Mouse (Mus musculus) mesoderm, embryonic 11.5 days (tissue): Measurements from ENCODE around the gene 2810408A11Rik.

Source experiments
- DNase-seq: peaks from one replicate; pipeline ENCODE4 v3.0.0-alpha.2; 2012; ENCODE audit warnings: low read depth, low spot score

2810408A11Rik gene

DNA sequence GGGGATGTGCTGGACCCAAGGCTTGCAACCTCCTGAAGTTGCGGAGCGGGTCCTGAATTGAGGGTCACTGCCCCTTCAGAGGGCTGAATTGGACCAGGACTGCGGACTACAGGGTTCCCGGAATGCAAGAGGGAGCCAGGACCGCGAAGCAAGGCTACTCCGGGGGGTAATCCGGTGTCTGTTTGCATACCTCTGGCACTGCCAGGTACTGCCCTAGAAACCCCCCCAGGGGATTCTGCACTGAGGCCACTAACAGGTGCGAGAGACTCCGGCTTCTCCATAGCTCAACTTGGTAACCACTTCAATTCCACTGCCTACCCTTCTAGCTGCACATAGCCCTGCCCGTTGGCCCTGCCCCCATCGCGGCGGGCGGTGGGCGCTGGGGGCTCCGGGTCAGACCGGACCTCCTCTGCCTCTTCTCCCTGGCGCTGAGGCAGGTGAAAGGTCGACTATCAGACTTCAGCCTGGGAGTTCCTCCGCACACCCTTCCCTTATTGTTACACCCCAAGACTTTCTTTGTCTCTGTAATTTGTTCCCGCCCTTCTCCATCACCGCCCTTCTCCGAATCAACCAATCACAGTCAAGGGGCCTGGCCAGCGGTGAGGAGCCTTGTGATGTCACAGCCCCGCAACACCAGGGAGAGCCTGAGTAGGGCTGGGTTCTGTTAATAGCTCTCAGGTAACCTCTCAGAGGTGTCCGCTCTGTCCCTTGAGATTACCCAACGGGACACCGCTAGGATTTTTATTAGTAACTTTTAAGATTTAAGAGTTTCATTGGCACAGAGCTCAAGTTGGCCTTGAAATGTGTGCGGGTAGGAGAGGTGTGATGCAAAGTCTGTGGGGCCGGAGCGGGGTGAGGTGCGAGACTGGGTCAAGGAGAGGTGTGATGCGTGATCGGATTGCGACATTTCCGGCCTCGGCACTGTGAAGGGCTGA, at the start of gene 2810408A11Rik, which contains the start of gene Neurl4:
2810408A11Rik (minus strand) TSS at position 517 of the 935 bp plus-strand sequence.
Neurl4 (plus strand) TSS at position 602 of the 935 bp plus-strand sequence.
- DNase-seq: peak; percentile 97

DNA sequence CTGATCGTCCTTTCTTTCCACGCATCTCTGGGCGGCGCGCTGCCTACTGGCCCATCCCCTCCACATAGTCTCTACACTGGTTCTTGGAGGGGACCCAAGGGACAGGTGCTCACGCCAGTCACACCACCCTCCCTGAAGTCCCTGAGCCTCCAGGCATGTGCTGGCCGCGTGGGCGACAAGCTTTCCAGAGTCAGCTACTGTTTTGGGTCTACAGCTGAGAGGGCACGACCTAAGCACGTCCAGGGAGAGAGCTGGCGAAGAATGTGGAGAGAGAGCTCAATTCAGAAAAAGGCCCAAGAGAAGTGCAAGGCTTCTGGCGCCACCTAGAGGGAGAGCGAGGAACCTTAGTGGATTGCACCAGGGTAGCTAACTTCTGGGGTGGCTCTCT, 48.0 kb upstream of the 2810408A11Rik start:
- peak; percentile 93 for DNase-seq

DNA sequence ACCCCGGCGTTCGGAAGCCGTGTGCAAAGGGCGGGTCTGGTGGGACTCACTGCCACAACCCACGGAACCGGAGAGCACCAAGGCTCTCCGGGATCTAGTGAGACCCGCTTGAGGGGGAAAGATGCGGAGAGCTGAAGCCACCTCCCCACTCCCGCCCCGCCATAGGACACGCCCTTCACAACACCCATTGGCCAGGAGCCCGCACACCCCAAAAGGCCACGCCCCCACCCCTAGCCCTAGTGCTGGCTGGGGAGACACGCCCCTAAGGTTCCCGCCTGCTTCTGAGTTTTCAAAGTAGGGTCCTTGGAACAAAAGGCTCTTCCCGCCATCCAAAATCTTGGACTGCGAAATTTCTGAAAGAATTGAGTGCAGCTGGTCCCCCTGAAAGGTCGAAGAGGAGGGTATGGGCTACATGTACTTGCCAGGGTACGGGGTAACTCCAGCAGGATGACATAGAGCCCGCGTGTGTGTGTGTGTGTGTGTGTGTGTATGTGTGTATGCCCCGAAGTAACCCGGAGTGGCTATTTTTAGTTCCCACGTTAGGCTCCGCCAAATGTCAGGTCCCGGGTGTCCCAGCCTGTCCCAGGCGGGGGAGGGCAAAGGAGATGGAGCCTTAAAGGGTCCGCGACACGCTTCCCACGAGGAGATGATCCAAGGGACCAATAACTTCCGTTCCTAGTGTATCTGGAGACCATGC, 47.4 kb upstream of the 2810408A11Rik start, which contains the start of gene Slc2a4:
Slc2a4 (minus strand) TSS at position 123 of the 697 bp plus-strand sequence.
- peak; percentile 97 for DNase-seq

DNA sequence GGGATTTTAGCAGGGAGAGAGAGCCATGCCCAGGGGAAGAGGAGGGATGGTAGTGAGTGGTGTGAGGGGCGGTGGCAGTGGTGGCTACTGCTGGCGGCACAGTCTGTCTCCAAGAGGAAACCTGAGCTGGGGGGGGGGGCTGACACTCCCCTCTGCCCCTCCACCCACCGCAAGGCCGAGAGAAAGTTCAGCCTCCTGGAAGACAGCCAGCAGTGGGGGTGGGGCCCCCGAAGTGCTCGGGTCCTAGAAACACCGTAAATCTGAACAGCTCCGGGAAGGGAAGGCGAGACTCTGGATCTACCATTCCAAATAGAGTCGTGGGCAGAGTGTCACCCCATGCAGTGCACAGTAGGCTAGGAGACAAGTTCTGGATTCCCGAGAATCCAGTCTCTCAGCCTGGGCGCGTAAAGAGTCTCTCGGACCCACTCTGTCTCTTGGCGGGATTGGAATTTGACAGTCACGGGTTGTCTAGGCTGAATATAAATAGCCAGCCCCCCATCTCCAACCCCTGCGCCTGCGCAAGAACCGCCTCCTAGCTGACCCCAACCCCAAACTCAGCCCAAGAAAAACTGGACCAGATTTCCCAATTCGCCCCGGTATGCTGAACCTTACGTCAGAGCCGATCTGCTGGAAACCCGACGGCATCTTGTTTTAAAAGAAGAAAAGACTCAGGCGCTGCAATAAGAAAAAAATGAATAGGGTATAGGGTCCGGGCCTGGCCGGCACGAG, 46.7 kb upstream of the 2810408A11Rik start:
- DNase-seq: peak; percentile 77

DNA sequence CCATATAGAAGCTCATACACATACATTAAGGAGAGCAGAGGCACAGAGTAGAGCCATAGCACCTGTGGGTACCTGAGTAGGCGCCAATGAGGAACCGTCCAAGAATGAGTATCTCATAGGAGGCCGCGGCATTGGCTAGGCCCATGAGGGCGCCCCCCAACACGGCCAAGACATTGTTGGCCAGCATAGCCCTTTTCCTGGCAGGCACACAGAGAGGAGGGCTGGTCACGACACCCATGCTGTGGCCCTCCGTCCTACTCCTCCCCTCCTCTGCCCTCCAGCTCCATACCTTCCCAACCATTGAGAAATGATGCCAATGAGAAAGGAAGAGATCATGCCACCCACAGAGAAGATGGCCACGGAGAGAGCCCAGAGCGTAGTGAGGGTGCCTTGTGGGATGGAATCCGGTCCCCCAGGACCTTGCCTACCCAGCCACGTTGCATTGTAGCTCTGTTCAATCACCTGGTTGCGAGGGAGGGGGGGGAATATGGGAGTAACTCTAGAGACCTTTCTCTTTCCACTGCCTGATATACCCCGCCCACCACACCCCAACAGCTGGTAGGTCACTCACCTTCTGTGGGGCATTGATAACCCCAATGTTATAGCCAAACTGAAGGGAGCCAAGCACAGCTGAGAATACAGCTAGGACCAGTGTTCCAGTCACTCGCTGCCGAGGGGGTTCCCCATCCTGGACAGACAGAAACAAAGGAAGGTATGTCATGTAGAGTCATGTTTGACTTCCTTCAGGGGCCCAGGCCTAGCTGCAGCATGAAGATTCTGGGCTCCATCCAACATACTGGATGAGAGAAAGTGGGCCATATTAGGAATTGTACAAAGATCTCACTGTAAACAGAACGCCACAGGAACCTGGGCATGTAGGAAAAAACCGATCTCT, 45.5 kb upstream of the 2810408A11Rik start:
- no peak for DNase-seq

DNA sequence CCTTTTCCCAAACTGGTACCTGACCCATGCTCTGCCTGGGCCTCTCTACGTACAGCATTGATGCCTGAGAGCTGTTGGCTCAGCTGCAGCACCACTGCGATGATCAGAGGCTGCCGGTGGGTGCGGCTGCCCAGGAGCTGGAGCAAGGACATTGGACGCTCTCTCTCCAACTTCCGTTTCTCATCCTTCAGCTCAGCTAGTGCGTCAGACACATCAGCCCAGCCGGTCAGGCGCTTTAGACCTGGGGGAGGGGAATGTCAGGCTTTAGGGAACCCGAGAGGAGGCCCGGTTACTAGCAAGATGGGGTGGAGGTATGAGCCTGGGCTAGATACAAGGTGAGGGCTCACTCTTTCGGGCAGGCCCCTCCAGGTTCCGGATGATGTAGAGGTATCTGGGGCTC, 44.4 kb upstream of the 2810408A11Rik start:
- DNase-seq: no peak

DNA sequence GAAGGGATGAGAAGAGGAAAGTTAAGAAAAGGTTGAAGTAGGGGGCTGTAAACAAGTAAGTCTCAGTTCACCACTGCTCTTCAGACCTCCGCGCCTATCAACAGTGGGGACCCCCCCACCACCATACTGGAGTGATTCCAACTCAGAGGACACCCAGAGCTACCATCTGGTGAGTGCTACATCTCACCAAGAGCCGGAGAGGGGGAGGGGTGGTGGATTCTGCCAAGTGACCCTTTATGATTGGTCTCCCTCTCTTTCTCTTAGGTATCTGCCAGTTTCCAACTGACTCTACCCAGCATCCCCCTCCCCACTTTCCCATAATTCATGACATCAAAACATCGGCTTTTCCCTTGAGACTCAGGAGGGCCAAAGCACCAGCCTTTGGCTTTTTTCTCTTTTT, 40.2 kb upstream of the 2810408A11Rik start:
- no peak for DNase-seq

DNA sequence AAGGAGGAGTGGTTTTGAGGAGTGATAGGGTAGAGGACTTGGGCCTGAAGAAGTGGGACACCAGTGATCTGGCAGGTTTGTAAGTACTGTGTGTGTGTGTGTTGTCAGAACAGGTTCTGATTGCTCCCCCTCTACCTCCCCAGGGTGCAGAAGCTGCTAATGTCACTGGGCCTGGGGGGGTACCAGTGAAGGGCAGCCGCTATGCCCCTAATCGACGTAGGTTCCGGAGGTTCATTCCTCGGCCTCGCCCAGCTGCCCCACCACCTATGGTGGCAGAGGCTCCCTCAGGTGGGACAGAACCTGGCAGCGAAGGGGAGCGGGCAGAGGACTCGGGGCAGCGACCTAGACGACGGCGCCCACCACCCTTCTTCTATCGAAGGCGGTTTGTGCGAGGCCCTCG, 38.9 kb upstream of the 2810408A11Rik start:
- no peak for DNase-seq

DNA sequence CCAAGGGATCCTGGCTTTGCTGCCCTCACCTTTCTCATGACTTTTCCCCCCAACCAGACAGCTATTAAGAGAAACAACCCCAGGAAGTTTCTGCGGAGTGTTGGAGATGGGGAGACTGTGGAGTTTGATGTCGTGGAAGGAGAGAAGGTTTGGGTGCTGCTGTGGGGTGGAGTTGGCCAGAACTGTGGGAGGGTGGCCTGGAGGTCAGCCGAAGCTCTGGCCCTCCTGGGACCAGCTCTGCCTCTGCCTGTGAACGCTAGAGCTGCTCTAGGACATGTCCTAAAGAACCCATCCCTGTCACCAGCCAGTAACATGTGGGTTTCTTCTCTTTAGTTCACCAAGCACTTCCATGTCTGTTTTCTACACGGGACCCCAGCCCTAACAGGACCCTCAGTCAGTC, 38.4 kb upstream of the 2810408A11Rik start:
- no peak for DNase-seq

DNA sequence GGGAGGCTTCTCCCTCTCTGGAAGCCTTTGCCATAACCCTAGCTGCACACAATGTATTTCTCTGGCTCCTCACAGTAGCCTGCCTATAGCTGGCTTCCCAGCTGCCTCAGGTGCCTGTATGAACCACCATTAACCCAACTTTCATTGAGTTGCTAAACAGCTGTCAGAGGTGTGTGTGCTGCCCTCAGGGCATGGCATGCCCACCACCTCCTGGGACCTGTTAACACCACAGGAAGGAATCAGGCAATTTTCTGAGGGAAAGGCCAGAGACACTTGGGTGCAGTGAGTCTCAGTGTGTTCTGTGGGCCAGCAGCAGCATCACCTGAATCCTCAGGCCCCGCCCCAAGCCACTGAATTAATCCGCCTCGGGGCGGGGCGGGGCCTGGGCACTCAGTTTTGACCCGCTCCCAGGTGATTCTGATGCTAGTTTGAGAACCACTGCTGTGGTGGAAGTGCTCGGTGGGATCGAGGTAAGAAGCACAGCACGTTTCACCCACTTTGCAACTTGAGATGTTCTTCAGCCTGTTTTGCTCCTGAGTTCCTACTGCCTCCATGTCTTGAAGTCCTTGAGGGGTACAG, 37.7 kb upstream of the 2810408A11Rik start:
- no peak for DNase-seq

DNA sequence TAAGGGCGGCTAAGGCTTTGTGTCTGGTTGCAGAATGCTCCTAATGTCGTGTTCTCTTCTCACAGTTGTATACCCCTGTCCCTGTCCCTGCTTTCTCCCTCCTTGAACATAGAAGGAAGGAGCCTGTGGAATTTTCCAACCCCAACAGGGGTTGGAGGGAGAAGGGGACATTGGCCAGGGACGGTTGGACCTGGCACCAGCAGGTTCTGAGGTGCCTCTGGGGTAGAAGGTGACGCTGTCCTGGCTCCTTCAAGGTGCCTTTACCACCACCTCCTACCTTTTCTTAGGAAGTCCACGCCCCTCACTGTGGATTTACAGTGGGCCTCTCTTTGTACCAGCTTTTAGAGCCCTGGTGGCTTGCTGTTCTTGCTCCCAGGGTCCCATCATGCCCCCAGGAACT, 37.0 kb upstream of the 2810408A11Rik start:
- DNase-seq: no peak

DNA sequence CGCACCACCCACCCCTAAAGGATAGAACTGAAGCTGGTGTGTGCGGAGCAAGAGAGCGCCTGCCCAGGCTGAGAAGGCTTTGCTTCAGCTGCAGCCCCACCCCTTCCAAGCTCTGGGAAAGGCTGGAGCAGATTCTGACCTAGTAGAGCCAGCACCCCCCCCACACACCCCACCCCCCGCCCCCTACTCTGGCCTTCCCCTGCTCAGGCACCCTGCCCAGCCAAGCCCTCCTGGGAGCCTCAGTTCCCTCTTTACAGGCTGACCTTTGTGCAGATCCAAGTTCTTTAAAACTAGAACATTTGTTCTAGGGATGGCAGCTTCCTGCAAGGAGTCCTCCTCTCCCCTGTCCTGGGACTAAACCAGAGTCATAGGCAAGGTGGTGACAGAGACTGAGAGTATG, 36.6 kb upstream of the 2810408A11Rik start:
- no peak for DNase-seq

DNA sequence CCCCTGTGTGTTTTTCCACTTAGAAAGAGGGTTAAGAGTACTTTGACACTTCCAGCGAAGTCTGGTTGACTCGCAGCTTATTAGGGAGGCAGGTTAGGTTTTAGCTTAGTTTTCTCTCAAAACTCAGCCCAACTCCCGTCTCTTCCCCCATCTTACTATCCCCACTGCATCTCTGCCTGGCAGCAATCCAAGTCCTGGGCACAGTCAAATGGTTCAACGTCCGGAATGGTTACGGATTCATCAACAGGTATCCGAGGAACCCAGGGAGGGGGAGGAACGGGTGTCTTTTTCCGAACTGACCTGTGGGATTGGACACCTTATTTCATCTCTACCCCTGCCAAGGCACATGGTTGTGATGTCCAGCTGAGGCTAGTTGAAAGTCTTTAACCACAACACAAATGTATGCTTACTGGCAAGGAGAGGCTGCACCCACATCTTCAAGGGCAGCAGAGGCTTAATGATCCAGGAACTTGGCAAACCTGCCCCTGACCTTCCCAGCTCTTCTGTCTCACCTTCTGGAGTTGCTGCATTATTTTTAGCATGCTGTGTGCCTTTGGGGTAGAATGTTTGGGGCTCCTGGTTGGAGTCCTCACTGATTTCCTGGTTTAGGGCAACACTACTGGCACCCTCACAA, 36.0 kb upstream of the 2810408A11Rik start:
- no peak for DNase-seq

DNA sequence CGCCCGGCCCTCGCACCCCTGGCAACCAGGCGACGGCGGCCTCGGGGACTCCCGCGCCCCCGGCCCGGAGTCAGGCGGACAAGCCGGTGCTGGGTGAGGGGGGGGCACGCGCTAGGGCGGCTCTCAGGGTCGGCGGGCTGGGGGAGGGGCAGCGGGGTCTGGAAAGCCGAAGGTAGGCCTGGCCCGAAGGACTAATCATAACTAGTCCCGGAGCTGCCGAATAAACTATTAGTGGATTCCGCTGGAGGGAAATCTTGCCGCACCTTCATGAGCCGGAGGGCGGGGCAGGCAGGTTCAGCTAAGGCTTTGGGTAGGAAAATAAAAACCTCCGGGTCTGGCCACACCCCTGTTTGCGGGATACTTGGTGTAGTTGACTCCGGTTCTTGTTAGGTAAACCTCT, 35.4 kb upstream of the 2810408A11Rik start:
- DNase-seq: no peak

DNA sequence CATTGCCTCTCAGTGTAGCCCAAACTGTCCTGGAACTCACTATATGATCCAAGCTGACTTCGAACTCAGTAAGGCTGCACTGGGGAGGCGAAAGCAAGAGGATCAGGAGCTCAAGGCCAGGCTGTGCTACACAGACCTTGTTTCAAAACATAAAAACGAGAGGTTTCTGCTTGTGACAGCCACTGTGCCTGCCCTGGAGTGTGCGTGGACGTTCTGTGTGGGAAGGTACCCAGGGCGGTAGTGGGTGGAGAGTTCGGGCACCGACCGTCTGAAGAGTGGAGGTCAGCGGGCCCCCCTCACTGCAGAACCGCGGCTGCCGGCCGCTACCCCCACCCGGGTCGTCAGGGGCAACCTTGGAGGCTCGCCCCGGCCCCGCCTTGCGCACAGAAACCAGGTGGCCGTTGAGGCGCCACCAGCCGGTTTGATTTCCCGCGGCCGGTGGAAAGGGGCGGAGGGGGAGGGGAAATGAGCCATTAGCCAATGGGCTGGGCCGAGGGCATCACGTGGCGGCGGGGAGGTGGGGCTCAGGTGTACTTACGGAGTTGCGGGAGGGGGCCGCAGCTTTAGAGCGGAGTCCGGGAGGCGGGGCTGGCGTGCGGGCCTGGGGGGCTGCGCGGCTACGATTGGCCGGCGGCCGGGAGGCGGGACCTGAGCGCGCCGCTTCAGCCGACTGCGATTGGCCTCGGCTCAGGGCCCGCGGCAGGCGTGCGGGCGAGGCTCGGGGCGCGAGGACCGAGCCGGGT, 34.5 kb upstream of the 2810408A11Rik start, which contains the start of gene Ybx2:
Ybx2 (plus strand) TSS at position 660 of the 743 bp plus-strand sequence.
- peak; percentile 91 for DNase-seq

DNA sequence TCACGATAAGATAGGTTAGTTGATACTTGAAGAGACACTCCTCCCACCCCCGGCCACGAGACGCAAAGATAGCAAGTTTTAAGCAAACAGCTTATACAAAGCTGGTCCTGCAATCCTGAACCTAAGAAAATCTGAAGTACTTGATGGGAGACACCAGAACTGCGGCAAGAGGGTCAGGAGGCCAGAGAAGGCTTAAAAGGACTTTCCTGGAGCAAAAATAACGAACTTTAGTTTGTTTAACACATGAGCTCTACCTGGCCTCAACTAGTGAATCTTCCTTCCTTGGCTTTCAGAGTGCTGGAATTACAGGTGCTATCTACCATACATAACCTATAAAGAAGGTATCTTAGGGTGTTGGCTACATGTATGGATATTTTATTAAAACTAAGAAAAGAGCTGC, 33.9 kb upstream of the 2810408A11Rik start:
- DNase-seq: no peak

DNA sequence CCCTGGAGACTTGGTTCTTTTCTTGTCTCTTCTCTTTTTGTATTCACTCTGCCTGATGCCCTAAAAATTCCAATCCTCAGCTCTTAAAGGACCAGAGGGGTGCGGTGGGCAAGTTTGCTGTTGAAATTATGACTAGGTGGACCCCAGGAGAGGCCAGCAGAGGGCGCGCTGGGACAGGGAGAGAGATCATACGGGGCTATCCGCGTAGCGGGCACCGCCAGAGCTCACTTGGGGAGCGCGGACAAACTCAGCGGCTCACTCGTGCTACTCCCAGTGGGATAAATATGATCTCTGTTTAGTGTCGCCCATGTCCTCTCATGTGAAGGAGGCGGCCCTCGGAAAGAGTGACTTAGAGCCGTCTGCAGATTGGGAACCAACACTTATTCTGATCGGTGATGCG, 33.4 kb upstream of the 2810408A11Rik start:
- peak; percentile 93 for DNase-seq

DNA sequence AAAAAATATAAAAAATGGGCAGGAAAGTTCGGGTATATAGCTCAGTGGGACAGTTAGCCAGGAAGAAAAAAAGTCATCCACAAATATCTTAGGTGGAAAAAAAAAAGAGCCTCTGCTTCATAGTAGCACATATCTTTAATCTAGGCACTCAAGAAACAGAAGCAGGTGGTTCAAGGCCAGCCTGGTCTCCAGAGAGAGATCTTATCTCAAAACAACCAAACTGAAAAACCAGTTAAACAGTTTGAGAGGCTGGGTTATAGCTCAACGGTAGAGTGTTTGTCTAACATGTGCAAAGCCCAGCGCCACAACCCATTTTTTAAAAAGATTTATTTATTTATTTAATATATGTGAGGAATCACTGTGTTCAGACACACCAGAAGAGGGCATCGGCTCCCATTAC, 32.3 kb upstream of the 2810408A11Rik start:
- DNase-seq: no peak

DNA sequence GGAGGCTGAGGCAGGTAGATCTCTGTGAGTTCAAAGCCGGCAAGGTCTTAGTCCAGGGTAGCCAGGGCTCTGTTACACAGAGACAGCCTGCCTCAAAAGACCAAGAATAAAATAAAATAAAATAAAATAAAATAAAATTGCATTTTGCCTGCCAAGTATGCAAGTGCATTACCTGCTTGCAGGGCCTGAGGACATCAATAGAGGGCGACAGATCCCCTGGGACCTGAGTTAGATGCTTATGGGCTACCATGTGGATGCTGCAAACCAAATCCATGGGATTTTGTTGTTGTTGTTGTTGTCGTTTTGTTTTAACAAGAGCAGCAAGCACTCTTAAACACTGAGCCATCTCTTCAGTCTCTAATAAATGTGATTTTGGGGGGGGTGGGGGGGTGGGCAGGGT, 31.5 kb upstream of the 2810408A11Rik start:
- no peak for DNase-seq
